Mouse (Mus musculus) heart, postnatal 36 days (tissue): ENCODE results near the gene Mul1. TPM values are rescaled to one million over a fixed set of nuclear protein-coding genes. Genes with fewer than 3 reads are reported as not detected.
A peak's percentile ranks its signal among the peaks of the same experiment; 100 is the strongest.

Source experiments
- DNase-seq, 2 experiments: peaks; one replicate each; pipeline ENCODE4 v3.0.0; 2021 to 2022
- intact Hi-C: fragments of 180-260 bp; cut with DNase I; formaldehyde crosslinking; loops from one replicate; pipeline ENCODE4 v1.15.1; 2025
- total RNA-seq, 2 experiments: library from RNA; stranded (reverse); gene quantifications; 2 replicates each; pipeline ENCODE4 v1.2.3; 2021

Gene Mul1
- total RNA-seq, 2 experiments from 2014 or later, result 75.2 to 79.0 TPM

- no peak for DNase-seq
- intact Hi-C loops, result no loop called here
Observed at GRCm38 (mm10) chr4:138431340-138431739, 3.1 kb upstream of the Mul1 start.

DNA sequence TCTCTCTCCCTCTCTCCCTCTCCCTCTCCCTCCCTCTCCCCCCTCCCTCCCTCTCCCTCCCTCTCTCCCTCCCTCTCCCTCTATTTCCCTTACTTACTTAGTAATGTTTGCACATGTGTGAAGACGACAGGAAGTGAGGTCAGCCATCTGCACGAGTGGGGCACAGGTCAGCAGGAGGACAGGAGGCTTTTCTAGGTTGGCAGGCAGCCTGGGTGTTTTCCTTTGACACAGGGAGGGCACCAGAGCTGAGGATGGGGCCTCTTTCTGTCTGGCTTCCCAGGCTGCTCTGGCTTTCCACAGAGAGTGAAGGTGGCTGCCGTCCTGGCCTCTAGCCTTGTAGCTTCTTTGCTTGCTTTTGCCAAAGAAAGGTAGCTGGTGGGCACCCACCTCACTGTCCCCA is 5.6 kb downstream of the Mul1 start:
- intact Hi-C loops, result no loop called here
- DNase-seq, result no peak

- intact Hi-C loops, result no loop called here
- DNase-seq, result no peak
Observed at GRCm38 (mm10) chr4:138444941-138445340, 10.5 kb downstream of the Mul1 start.

DNA sequence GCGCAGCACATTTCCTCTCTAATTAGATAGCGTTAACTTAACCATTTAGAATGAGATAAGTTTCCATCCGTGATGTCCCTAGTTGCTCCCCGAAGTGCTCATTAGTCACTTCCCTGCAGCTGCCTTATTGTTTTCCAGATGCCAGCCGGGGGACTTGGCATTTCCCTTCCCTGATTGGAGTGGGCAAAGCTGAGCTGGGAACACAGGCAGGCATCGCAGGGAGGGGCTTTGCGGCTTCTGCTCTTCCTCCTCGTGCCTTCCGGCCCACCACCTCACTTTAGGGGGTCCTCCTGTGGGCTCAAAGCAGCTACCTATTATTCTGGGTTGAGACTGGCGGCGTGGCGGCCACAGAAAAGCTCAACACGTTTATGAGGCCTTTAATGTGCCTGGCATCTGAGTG is 12.5 kb downstream of the Mul1 start:
- DNase-seq, result no peak
- intact Hi-C loops, result loop anchor here (1.0 kb wide), 2 partner anchors 115 to 253 kb away; no protein-coding TSS in a partner anchor

DNA sequence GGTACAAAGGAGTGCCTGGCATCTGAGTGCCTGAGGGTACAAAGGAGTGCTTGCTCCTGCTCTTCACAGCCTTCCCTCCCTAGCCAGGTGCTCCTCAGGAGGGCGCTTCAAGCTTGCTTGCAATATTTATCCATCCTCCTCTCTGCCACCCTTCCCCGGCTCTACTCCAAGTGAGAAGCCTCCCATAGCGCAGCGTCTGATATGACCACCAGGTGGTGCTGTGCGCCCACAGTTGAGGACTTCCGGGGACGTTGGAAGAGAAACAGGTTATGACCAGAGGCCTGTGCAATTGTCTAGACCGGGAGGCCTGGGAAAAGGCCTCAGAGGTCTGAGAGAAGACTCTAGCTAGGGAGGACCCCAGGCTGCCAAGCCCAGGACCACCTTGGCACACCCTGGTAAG is 12.9 kb downstream of the Mul1 start:
- intact Hi-C loops, result loop anchor here (1.0 kb wide), 2 partner anchors 115 to 253 kb away; no protein-coding TSS in a partner anchor
- DNase-seq, result peak; percentile 90 to 93

DNA sequence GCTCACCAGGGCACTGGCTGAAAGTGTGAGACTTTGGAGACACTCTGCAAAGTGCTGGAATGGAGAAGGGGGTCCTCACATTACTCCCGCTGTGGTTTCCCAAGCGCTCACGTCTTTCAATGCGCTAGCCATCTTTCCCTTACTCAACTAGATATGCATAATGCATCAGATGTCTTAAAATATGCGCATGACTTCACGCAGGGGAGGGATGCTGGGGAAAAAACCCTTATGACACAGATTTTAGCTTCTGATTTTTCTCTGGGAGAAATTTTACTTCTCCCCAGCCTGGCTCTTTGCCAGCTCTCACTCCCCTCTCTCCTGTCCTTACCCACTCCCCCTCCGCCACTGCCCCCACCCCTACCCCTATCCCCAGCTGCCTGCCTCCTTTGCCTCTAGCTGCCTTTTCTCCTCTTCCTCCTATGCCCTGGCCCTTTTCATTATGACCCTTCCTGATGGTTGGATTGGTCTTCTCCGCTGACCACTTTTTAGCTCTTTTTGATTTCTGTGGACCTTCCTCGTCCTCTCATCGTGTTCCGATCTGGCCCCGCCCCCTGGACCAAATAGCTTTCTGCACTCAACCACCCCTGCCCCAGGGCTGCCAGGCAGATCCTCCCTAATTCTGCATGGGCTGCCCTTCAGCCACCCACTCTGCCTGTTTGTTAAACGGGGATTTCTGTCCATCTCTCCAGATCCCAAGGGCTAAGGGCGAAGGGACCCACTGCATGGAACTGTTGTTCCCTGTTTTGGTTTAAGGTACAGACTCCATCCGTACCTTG is 13.5 kb downstream of the Mul1 start:
- no peak for DNase-seq
- intact Hi-C loops, result loop anchor here (1.0 to 2.0 kb wide), 3 partner anchors 114 to 403 kb away; no protein-coding TSS in a partner anchor

DNA sequence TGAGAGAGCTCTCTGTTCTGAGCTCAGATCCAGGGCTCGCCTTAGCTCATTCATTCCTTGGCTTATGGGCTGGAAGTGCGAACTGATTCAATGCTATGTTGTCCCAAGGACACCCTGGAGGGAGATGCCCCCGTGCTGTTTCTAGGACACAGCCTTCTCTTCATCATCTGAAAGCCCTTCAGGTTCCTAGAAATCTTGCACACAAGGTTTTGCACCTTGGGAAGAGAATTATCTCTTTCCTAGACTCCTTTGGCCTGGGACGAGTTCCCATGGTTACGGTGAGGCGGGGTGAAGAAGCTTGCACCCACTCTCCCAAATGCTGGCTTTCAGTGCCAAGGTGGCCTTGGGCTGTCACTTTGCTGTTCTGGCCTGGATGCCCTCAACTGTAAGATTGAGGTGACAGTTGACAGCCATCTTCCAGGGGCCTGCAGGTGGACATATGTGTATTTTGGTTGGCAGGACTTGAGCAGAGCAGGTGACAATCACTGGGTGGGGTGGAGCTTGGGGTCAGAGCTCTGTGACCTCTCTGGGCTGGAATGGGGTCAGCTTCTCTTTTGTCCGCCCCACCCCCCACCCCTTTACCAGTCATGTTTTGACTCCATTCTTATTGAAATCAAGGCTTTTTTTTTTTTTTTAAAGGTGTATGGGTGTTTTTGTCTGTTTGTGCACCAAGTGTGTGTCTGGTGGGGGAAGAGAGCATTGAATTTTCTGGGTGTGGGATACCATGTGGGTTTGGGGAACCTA is 14.6 kb downstream of the Mul1 start:
- intact Hi-C loops, result loop anchor here (2.0 kb wide), 1 partner anchor 402 kb away; no protein-coding TSS in a partner anchor
- DNase-seq, result no peak

DNA sequence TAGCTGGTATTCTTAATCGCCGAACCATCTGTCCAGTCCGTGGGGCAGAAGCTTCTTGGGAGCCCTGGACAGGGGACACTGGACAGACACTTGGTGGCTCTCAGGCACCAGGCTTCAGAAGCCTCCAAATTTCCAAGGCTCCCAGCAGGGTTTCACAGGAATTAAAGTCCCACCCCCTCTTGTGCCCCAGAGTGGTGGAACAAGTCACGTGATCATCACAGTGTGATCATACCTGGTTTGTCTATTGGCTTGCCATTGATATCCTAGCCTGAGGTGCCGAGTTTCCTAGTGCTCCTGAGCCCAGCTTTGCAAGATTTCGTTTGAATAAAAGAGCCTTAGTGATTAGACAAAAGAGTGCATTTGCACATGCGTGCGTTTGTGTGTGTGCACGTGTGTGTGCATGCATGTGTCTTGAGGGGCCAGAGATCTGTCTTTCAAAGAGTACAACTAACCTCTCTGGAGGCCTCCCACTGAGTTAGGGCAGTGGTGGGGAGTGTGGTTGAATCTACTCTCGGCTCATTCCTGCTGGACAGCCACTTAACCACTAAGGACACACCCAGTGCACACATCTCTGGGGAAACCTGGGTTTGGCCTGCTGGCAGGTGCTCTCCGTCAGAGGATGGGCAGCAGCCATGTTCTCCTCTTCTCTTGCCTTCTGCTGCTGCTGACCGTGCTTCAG is 15.3 kb downstream of the Mul1 start:
- DNase-seq, result no peak
- intact Hi-C loops, result loop anchor here (2.0 to 5.0 kb wide), 2 partner anchors 58 to 401 kb away; no protein-coding TSS in a partner anchor

GRCm38 (mm10) chr4:138452306-138453096 is 18.0 kb downstream of the Mul1 start:
- intact Hi-C loops, result loop anchor here (5.0 kb wide), 1 partner anchor 55 kb away; no protein-coding TSS in a partner anchor
- no peak for DNase-seq

DNA sequence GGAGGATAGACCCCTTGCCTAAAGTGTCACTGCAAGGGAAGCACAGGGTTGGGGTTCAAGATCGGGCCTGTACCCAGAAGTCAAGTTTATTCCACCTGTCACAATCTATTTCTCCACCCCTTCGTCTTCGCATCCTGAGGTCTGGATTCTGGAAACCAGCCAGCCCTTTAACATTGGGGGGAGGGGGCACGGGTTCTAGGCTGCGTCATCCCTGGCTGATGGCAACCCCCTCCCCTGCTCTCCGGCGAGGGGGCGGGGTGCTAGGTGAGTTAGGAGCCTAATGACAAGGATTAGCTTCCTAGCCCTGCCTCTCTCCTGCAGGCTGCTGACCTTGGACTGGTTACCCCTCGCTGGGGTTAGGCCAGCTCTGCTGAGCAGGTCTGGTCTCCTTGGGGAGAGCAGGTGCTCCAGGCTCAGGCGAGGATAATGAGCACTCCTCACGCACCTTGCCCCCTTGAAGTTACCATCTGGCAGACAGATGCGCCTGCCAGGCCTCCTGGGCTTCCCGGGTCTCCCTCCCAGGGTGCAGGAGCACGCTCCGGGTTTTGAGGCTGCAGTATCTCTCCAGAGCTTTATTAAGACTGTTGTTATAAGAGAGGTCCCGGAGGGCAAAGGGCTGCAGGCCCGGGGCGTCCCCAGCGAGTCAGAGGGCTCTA is 18.8 kb downstream of the Mul1 start:
- intact Hi-C loops, result loop anchor here (5.0 kb wide), 1 partner anchor 54 kb away; no protein-coding TSS in a partner anchor
- no peak for DNase-seq

- intact Hi-C loops, result loop anchor here (5.0 kb wide), 1 partner anchor 53 kb away; no protein-coding TSS in a partner anchor
- DNase-seq, result peak; percentile 82 to 83
Observed at GRCm38 (mm10) chr4:138453753-138454570, 19.5 kb downstream of the Mul1 start, which contains the start of gene Camk2n1. Camk2n1 (plus strand) TSS chr4:138454314.

DNA sequence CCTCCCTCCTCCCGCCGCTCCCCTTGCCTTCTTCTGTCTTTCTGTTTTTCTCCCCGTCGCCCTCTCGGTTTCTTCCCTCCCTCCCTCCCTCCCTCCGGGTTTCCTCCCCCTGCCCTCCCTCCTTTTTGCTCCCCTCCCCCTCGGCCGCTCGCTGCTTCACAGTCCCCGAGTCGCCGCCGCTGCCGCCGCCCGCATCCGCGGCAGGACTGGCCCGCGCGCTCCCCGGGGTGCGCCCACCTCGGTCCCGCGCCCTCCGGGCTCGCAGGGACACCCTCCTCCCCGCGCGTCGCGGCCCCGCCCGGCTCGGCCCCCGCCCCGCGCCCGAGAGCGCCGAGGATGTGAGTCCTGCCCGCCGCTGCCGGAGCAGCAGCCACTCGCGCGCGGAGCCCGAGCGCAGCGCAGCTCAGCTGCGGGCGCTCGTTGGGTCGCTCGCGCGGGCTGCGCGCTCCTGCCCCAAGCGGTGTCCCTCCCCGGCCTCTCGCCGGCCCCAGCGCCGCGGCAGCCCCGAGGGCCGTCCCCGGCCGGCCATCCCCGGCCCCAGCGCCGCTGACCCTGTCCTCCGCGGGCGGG is 20.2 kb downstream of the Mul1 start:
- DNase-seq, result peak; percentile 57 to 75
- intact Hi-C loops, result loop anchor here (5.0 kb wide), 1 partner anchor 53 kb away; no protein-coding TSS in a partner anchor

DNA sequence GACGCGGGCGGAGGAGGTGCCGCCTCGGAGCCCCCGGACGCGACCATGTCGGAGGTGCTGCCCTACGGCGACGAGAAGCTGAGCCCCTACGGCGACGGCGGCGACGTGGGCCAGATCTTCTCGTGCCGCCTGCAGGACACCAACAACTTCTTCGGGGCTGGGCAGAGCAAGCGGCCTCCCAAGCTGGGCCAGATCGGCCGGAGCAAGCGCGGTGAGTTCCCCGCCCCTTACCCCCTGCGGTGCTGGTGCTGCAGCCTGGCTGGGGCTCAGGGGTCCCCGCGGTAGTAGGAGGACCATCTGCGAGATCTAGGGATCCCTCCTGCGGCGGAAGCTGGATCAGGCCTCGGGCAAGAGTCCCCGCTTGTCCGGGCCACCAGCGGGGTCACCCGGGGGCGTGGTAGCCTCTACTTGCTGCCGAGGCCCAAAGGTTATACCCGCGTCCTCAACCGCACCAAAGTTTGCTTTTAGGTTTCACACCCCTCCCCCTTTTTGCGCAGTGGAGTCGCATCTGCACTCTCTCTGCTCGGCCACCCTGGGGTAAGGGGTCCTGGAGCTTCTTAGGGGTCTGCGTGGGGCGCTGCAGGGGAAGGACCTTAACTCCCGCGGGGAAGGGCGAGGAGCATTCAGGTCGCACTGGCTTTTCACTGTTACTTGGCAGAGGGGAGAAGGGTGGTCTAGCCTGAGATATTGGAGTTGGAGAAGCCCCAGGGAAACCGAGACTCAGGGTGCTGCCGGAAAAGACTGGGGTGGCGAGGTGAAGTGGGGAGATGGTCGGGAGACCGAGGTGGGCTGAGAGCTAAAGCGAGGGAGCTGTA is 20.9 kb downstream of the Mul1 start:
- intact Hi-C loops, result no loop called here

GRCm38 (mm10) chr4:138455956-138456341 is 21.5 kb downstream of the Mul1 start:
- DNase-seq, result peak; percentile 13 to 22
- intact Hi-C loops, result no loop called here

More for the DNA sequence above, 20.9 kb downstream of the Mul1 start:
- DNase-seq, result peak in 1 of 2 experiments; percentile 31

DNA sequence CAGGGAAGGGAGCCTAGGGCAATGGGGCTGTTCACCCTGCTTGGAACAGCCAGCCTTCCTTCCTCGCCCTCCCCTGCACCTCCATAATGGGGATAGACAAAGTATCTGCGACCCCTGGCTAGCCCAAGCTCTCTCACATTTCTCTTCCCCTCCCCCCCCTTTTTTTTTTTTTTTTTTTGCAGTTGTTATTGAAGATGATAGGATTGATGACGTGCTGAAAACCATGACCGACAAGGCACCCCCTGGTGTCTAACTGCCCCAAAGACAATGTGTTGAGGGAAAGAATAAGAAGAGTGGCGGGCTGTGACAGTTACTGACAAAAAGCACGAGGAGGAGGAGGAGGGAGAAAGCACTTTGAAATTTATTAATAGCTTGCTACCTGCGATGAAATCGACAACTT is 22.1 kb downstream of the Mul1 start:
- intact Hi-C loops, result no loop called here
- no peak for DNase-seq

DNA sequence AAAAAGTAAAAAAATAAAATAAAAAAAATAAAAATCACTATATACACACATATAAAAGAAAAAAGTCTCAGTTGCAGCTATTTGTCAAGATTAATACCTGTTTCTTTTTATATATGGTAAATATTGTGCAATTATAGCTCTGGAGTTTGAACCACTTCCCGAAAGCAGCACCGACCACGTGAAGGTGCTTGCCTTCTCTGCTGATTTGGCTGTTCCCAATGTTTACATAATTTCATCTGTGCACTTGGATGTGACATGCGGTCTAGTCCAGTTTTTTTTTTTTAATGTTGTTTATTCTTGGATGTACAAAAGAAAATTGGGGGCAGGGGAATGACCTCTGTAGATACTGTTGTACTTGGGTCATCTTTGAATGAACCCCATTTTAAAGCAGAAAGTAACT is 22.6 kb downstream of the Mul1 start:
- intact Hi-C loops, result no loop called here
- DNase-seq, result no peak

DNA sequence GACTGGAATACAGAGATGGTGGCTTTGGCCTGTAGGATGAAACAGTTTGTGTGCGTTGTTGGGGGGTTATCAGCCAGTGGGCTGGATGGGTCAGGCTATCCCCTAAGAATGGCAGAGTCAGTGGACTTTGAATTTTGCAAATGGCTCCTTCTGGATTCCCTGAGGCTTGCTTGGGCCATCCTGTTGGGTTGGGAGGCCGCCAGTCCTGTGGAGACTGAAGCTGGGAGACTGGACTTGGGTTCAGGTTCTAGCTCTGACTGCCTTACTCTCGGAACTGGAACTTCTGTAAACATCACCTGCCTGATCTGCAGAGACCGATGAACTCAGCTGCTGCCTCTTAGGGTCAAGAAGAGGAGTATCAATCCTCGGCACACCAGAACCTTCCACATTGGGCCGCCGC is 23.7 kb downstream of the Mul1 start:
- intact Hi-C loops, result no loop called here
- DNase-seq, result no peak
